Mouse (Mus musculus): ENCODE measurements around the gene Cd247. TPM values are rescaled to one million over a fixed set of nuclear protein-coding genes. Genes with fewer than 3 reads are reported as not detected.
A peak's percentile ranks its signal among the peaks of the same experiment; 100 is the strongest.

Cd247 gene
- polyA plus RNA-seq, 1 experiment from 2014 or later = 0.13 TPM

- Histone ChIP-seq H3K4me1 (ENCODE audit: insufficient read depth) (peaks cover 27% of the 10 kb centered on the region), H3K4me2 (ENCODE audit: low read depth, low read length) (no peak overlapping the region), H3K36me3 (replicated peaks; ENCODE audit: insufficient read depth, low read length) (no peaks in the 10 kb centered on the region), H3K9me3 (ENCODE audit: low read length) (no peaks in the 10 kb centered on the region), H3K27ac (ENCODE audit: low read depth) (no peak overlapping the region), H3K4me3 (ENCODE audit: low read depth, low read length) (no peak overlapping the region), H3K27me3 (ENCODE audit: insufficient read depth, low read length) (no peaks in the 10 kb centered on the region), H3K9ac (replicated peaks) (no peak overlapping the region)
- ATAC-seq = no peak
- WGBS (ENCODE audit: insufficient replicate concordance) = 46% methylated on average over 14 of the region's 14 CpGs
- no peak for TF ChIP-seq EP300 (IDR thresholded peaks at IDR 0.05; ENCODE audit: low read depth)
- TF ChIP-seq CTCF (IDR thresholded peaks at IDR 0.05; ENCODE audit: low read depth) = no peak
- DNase-seq = no peak
These were observed 26.2 kb downstream of the Cd247 start for GRCm38 (mm10) chr1:165814521-165815278.

- no peaks in the 10 kb centered on the region for H3K36me3 ChIP-seq (replicated peaks; ENCODE audit: insufficient read depth, low read length)
- no peak for TF ChIP-seq CTCF (IDR thresholded peaks at IDR 0.05; ENCODE audit: low read depth)
- TF ChIP-seq EP300 (IDR thresholded peaks at IDR 0.05; ENCODE audit: low read depth) = no peak
- no peak overlapping the region for H3K27ac ChIP-seq (ENCODE audit: low read depth)
- no peak overlapping the region for H3K4me3 ChIP-seq (ENCODE audit: low read depth, low read length)
- H3K27me3 ChIP-seq (ENCODE audit: insufficient read depth, low read length) = no peaks in the 10 kb centered on the region
- no peaks in the 10 kb centered on the region for H3K9me3 ChIP-seq (ENCODE audit: low read length)
- no peak overlapping the region for H3K4me2 ChIP-seq (ENCODE audit: low read depth, low read length)
- no peak overlapping the region for H3K9ac ChIP-seq (replicated peaks)
- 77% methylated on average over 9 of the region's 9 CpGs for WGBS (ENCODE audit: insufficient replicate concordance)
- ATAC-seq (no peak), DNase-seq (no peak)
- H3K4me1 ChIP-seq (ENCODE audit: insufficient read depth) = peaks cover 29% of the 10 kb centered on the region
These were observed 27.9 kb downstream of the Cd247 start for GRCm38 (mm10) chr1:165816391-165816790.

- Histone ChIP-seq H3K4me3 (ENCODE audit: low read depth, low read length) (no peak overlapping the region), H3K4me1 (ENCODE audit: insufficient read depth) (peaks cover 29% of the 10 kb centered on the region), H3K4me2 (ENCODE audit: low read depth, low read length) (no peak overlapping the region), H3K27me3 (ENCODE audit: insufficient read depth, low read length) (no peaks in the 10 kb centered on the region), H3K27ac (ENCODE audit: low read depth) (no peak overlapping the region), H3K9me3 (ENCODE audit: low read length) (no peaks in the 10 kb centered on the region), H3K9ac (replicated peaks) (no peak overlapping the region), H3K36me3 (replicated peaks; ENCODE audit: insufficient read depth, low read length) (no peaks in the 10 kb centered on the region)
- WGBS (ENCODE audit: insufficient replicate concordance) = 46% methylated on average over 9 of the region's 9 CpGs
- no peak for TF ChIP-seq CTCF (IDR thresholded peaks at IDR 0.05; ENCODE audit: low read depth)
- no peak for TF ChIP-seq EP300 (IDR thresholded peaks at IDR 0.05; ENCODE audit: low read depth)
- ATAC-seq (peak; percentile 60), DNase-seq (peak; percentile 41)
These were observed 28.8 kb downstream of the Cd247 start for GRCm38 (mm10) chr1:165817264-165817663.

- peak; percentile 95 for ATAC-seq
- Histone ChIP-seq H3K9ac (replicated peaks) (no peak overlapping the region), H3K4me3 (ENCODE audit: low read depth, low read length) (no peak overlapping the region)
These were observed 29.8 kb downstream of the Cd247 start for GRCm38 (mm10) chr1:165818145-165818860.

GRCm38 (mm10) chr1:165819147-165819546 is 30.7 kb downstream of the Cd247 start:
- H3K36me3 ChIP-seq (replicated peaks; ENCODE audit: insufficient read depth, low read length) = no peaks in the 10 kb centered on the region
- 62% methylated on average over 4 of the region's 4 CpGs for WGBS (ENCODE audit: insufficient replicate concordance)
- TF ChIP-seq CTCF (IDR thresholded peaks at IDR 0.05; ENCODE audit: low read depth) (no peak), EP300 (IDR thresholded peaks at IDR 0.05; ENCODE audit: low read depth) (no peak)
- no peak for ATAC-seq
- no peaks in the 10 kb centered on the region for H3K27me3 ChIP-seq (ENCODE audit: insufficient read depth, low read length)
- no peak for DNase-seq
- peaks cover 29% of the 10 kb centered on the region for H3K4me1 ChIP-seq (ENCODE audit: insufficient read depth)
- H3K4me2 ChIP-seq (ENCODE audit: low read depth, low read length) = no peak overlapping the region
- no peaks in the 10 kb centered on the region for H3K9me3 ChIP-seq (ENCODE audit: low read length)
- H3K4me3 ChIP-seq (ENCODE audit: low read depth, low read length) = no peak overlapping the region
- no peak overlapping the region for H3K9ac ChIP-seq (replicated peaks)
- H3K27ac ChIP-seq (ENCODE audit: low read depth) = no peak overlapping the region

More at GRCm38 (mm10) chr1:165818145-165818860, 29.8 kb downstream of the Cd247 start:
- H3K27me3 ChIP-seq (ENCODE audit: insufficient read depth, low read length) = no peaks in the 10 kb centered on the region
- peak overlapping the region; percentile 34 for H3K4me2 ChIP-seq (ENCODE audit: low read depth, low read length)
- H3K36me3 ChIP-seq (replicated peaks; ENCODE audit: insufficient read depth, low read length) = no peaks in the 10 kb centered on the region
- no peaks in the 10 kb centered on the region for H3K9me3 ChIP-seq (ENCODE audit: low read length)
- 48% methylated on average over 8 of the region's 8 CpGs for WGBS (ENCODE audit: insufficient replicate concordance)
- 0 out of 2 replicates have a peak overlapping the region, but pooled peaks have one; percentile 1 for H3K27ac ChIP-seq (ENCODE audit: low read depth)
- peak; percentile 54 for DNase-seq
- TF ChIP-seq CTCF (IDR thresholded peaks at IDR 0.05; ENCODE audit: low read depth) (0 out of 2 replicates have a peak, but pooled peaks have one; percentile 8), EP300 (IDR thresholded peaks at IDR 0.05; ENCODE audit: low read depth) (peak; percentile 90)
- H3K4me1 ChIP-seq (ENCODE audit: insufficient read depth) = peaks cover 29% of the 10 kb centered on the region

- TF ChIP-seq EP300 (IDR thresholded peaks at IDR 0.05; ENCODE audit: low read depth) = no peak
- no peak for TF ChIP-seq CTCF (IDR thresholded peaks at IDR 0.05; ENCODE audit: low read depth)
- DNase-seq (no peak), ATAC-seq (no peak)
- Histone ChIP-seq H3K4me3 (ENCODE audit: low read depth, low read length) (no peak overlapping the region), H3K9ac (replicated peaks) (no peak overlapping the region), H3K9me3 (ENCODE audit: low read length) (no peaks in the 10 kb centered on the region), H3K36me3 (replicated peaks; ENCODE audit: insufficient read depth, low read length) (no peaks in the 10 kb centered on the region), H3K27ac (ENCODE audit: low read depth) (no peak overlapping the region), H3K4me2 (ENCODE audit: low read depth, low read length) (no peak overlapping the region), H3K4me1 (ENCODE audit: insufficient read depth) (peaks cover 24% of the 10 kb centered on the region), H3K27me3 (ENCODE audit: insufficient read depth, low read length) (no peaks in the 10 kb centered on the region)
- 82% methylated on average over 2 of the region's 2 CpGs for WGBS (ENCODE audit: insufficient replicate concordance)
These were observed 33.5 kb downstream of the Cd247 start for GRCm38 (mm10) chr1:165822031-165822430.

Data from liver, postnatal 0 days (tissue).